Mouse (Mus musculus) adrenal gland (tissue): ENCODE data around the gene Cbx5.
"Not testable (repeated sequence)": the region's sequence is repeated elsewhere in the genome, so short reads cannot be mapped to it uniquely, and the experiment has no call there.

Experiments used
- intact Hi-C: fragments of 180-260 bp; cut with DNase I; formaldehyde crosslinking; loops from one replicate; pipeline ENCODE4 v1.15.1; 2025
- long read RNA-seq, 2 experiments: library from polyadenylated mRNA; unstranded; transcript quantifications; one replicate each; pipeline ENCODE4 v2.0.0; 2020; ENCODE audit warnings: borderline replicate concordance in 1 of 2; ENCODE audit not compliant: insufficient replicate concordance in 1 of 2

Gene Cbx5
- long read RNA-seq, experiment 1, full-length matches to known transcripts: 10 of 26 reads
- long read RNA-seq, experiment 1, partial matches to known transcripts: 0 of 26 reads
- long read RNA-seq, experiment 1, other reads (novel, unspliced or antisense): 16 of 26 reads
- long read RNA-seq, experiment 2, full-length matches to known transcripts: 14 of 33 reads
- long read RNA-seq, experiment 2, partial matches to known transcripts: 7 of 33 reads
- long read RNA-seq, experiment 2, other reads (novel, unspliced or antisense): 12 of 33 reads

DNA sequence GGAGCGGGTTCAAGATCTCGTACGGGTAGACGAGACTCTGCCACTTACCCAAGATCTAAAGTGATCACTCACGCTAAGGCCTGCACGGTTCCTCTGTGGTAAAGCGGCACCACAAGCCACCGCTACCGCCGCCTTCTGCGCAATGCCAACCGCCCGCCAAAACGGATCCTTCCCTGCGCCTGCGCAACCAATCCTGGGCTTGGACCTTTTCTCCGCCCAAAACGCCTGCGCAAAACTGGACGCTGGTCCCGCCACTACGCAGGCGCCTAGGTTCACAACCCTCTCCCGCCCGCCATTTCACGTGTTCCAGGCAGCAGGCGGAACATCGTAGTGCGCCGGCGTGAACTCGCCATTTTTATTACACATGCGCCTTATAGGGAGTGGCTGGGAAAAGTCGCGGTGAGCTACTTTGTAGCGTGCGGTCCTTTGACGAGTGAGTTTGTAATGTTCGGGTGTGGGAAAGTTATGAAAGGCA is at the start of gene Cbx5:
Cbx5 (minus strand) TSS at position 132 of the 475 bp plus-strand sequence.
- intact Hi-C loops: no loop called here

DNA sequence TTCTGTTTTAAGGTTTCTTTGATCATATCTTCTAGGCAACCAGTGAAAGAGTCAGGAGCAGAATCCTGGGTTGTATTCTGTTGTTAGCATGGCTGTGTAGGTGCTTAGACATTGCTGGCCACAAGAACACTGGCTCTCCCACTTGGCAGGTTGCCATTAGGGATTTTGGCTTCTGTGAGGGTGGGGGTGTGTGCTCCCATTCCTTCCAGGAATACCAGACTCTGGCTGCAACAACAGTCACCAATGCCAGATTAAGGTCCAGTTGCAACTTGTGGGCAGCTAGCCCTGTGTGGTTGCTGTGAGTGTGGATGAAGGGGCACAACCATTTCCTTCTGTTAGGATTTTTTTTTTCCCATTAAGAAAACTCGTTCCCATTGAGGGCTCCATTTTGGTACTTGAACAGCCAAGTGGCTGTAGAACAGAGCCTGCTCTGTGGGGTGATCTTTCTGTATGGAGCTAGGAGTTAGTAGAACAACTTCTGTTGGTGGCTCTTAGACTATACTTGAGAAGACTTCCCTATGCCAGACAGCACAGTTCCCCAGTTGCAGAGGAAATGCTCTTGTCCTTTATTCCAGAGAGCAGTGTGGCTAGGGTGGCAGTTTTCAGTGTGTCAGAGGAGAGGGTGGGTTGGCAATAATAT is 46.3 kb upstream of the Cbx5 start:
- intact Hi-C loops: loop anchor here (2.0 kb wide), 1 partner anchor 21 kb away; no protein-coding TSS in a partner anchor

DNA sequence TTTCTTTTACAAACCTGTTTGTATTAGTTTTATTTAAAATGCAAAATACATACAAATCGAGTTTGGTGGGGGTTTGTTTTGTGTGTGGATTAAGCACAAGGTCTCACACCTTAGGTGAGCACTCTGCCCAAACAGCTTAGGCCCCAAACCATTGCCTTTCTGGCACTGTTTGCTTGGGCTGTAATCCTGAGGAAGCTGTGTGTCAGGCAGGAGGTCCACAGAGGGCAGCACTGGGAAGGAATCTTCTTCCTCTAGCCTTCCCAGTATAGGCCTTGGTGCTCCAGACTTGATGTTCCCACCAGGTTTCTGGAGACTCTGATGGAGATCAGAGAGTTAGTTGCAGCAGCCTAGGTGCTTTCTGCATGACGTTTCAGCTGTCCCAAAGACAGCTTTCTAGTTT is 45.0 kb upstream of the Cbx5 start:
- intact Hi-C loops: loop anchor here (2.0 kb wide), 1 partner anchor 22 kb away; no protein-coding TSS in a partner anchor

DNA sequence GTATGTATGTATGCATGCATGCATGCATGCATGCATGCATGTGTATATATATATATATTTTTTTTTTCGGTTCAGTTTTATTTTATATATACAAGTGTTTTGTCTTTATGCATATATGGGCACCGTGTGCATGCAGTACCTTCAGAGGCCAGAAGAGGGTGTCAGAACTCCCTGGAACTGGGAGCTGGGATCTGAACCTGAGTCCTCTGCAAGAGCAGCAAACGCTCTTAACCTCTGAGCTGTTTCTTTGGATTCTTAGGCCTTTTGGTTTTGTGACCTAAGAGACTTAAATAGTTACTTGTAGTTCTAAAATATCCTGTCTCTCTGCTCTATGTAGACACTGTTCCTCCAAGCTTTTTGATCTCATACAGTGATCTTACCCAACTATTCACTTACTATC is 44.5 kb upstream of the Cbx5 start:
- intact Hi-C loops: loop anchor here (2.0 kb wide), 1 partner anchor 23 kb away; no protein-coding TSS in a partner anchor

DNA sequence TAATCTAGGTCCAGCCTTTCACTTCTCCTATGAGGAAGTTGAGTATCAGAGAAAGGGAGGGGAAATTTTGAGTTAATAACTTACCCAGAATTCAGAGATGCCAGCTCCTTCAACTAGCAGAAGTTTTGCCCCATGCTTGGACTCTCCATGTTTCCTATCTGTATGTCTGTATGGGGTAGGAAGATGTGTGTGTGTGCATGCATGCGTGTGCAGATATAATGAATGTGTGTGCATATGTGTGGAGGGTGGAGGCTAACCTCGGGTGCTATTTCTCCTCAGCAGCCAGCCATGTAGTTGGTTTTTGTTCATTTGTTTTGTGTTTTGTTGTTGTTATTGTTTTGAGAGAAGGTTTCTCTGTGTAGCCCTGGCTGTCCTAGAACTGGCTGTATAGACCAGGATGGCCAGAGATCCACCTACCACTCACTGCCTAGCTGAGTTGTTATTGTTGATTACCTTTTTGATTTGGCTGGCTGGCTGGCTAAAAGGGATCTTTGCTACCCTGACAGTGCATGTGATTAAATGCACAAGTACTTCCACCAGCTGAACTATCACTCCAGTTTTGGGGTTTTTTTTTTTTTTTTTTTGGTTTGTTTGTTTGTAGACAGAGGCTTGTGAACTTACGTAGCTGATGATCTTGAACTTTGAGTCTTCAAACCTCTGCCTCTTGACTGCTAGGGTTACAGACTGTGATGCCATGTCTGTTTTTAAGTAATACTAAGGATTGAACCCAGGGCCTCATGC is 42.0 kb upstream of the Cbx5 start:
- intact Hi-C loops: no loop called here

DNA sequence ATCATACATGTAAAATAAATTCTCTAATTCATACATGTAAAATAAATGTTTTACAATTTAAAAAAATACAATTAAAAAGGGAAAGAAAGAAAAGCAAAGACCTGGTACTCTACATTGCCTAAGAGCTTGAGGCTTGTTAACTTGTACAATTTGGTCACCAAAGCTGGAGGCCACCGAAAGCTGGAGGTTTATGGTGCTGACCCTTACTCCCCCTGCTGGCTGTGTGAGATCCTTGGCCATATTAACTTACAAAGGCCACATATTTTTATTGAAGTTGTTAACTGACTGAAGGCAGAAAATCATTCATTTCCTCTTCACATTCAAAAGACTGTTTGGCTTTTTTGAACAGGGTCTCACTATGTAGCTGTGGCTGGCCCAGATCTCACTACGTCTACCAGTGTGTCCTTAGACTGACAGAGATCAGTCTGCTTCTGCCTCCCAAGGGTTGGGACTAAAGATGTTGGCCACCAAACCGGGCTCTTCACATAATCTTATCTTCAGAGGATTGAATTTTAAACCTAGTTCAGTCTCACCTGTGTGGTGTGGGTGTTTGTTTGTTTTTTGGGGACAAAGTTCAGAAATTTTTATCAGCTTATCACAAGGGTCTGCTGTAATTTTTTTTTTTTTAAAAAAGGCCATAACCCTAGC is 41.3 kb upstream of the Cbx5 start:
- intact Hi-C loops: no loop called here

DNA sequence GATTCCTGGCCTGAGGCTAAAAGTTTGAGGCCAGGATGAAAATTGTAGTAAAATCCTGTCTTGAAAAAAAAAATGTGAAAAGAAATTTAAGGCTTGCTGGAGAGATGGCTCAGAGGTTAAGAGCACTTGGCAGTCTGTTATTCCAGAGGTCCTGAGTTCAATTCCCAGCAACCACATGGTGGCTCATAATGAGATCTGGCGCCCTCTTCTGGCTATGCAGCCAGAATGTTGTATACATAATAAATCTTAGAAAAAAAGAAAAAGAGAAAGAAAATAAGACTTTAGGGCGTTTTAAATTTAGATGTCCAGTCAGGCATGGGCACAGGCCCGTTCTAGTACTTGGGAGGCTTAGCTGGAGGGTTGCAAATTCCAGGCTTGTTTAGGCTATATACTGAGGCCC is 40.1 kb upstream of the Cbx5 start:
- intact Hi-C loops: no loop called here

DNA sequence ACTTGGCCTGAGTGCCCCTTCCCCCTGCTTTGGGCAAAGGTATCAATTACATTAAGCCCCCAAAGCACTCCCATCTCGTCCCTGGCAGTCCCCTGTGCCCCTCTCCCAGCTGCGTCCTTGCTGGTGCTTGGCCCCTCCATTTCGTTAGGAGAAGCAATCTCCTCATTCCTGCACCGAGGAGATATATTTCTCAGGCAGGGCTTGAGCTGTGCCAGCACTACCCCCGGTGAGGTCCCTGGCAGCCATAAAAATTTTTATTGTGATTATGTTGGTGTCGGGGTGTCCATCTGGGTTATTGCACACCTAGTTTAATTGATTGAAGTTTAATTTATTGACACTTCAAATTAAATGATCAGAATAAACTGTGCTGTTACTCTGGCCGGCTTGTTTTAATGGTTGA is 38.3 kb upstream of the Cbx5 start:
- intact Hi-C loops: no loop called here

DNA sequence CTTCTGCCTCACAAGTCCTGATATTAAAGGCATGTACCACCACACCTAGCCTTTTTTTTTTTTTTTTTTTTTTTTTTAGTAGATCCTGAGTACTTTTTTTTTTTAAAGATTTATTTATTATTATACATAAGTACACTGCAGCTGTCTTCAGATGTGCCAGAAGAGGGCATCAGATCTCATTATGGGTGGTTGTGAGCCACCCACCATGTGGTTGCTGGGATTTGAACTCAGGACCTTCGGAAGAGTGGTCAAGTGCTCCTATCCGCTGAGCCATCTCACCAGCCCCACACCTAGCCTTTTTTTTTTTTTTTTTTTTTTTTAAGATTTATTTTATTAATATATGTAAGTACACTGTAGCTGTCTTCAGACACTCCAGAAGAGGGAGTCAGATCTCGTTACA is 36.3 kb upstream of the Cbx5 start:
- intact Hi-C loops: not testable (repeated sequence)

DNA sequence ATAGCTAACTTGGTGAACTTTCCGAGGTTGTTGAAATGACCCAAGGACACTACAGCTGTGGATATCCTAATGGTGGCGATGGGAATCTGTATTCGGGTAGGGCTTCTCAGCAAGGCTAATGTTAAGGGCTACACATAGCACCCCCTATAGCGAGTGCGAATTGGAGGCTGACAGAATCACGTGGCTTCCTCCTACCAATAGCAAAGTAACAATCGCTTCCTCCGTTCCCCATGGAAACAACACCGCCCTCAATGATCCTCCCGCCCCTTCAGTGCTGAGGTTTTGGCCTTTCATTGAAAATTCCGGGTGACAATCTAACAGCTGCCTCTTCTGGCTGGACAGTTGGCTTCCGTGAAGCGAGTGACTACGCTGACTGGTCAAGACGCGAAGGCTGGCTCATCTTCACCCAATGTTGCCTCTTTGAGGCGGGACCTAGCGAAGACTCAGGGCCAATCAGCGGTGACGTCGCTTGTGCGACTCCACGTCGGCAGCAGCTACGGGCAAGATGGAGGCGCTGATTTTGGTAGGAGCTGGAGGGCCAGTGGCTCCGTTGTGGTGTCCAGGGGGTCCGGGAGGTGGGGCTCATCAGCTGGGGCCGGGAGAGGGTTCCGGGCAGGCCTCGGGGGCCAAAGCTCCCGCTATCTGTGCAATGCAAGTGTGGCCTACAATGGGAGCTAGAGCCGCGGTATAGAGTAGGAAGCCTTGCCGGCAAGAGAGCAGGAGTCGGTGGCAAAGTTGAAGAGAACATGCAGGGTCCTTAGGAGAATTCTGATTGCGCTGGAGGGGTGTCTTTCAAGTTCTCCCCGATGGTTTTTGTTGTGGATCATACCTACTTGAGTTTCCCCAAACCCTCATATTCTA is 33.0 kb upstream of the Cbx5 start, which contains the start of gene Copz1:
Copz1 (plus strand) TSS at position 296 of the 861 bp plus-strand sequence.
- intact Hi-C loops: no loop called here

DNA sequence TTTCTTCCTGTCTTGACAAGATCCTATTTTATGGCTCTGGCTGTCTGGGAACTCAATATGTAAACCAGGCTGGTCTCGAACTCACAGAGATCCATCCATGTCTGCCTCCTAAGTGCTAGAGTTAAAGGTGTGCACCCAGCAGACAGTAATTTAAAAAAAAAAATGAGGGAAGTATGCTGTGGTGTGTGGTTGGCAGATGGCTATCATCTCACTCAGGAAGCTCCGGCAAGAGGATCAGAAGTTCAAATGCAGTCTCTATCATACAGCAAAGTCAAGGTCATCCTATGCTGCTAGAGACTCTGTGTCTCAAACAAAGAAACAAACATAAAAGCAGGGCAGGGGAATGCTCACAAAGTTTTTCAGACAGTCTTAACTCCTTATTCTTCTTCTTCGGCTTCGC is 29.3 kb upstream of the Cbx5 start:
- intact Hi-C loops: no loop called here

DNA sequence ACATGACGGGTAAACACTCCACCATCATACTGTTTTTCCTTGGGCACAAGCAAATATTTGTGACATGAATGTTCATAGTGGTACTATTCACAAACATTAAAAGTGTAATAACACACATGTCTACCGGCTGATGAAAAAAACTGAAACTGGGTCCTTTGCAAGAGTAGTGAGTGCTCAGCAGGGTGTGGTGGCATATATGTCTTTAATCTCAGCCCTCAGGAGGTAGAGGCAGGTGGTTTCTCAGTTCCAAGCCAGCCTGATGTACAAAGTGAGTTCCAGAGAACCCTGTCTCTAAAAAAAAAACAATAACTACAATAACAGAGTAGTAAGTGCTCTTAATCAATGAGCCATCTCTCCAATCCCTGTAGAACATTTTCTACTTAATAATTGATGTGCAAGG is 25.2 kb upstream of the Cbx5 start:
- intact Hi-C loops: no loop called here

DNA sequence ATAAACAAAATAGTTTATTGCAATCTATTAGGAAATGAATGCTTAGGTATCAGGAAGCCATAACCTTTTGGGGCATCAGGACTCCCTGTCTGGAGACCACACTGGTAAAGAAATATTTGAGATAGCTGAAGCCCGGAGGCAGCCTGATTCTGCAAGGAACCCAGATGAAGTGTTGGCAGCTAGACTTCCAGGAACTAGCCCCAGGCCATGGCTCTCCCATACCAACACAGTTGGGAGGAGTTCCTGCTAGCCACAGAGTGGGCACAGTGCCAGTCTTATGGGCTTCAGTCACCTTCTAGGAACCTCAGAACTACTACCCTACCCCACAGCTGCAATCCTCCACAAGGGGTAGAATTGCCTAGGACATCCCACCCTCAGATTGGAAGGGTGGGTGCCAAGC is 20.4 kb upstream of the Cbx5 start:
- intact Hi-C loops: no loop called here

DNA sequence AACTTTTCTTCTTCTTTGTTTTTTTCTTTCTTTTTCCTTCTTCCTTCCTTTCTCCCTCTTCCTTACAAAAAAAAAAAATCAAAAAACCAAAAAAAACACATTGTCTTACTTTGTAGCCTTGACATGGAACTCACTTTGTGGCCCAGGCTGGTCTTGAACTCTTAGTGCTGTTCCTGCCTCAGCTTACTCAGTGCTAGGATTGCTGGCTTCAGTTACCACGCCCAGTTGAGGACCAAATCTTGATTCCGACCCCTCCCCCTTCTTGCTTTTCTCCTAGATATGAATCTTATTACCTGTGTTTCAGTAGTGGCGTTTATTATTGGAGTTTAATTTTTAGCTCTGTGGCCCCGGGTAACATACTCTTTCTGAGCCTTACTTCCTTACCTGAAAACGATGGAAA is 19.5 kb upstream of the Cbx5 start:
- intact Hi-C loops: no loop called here

DNA sequence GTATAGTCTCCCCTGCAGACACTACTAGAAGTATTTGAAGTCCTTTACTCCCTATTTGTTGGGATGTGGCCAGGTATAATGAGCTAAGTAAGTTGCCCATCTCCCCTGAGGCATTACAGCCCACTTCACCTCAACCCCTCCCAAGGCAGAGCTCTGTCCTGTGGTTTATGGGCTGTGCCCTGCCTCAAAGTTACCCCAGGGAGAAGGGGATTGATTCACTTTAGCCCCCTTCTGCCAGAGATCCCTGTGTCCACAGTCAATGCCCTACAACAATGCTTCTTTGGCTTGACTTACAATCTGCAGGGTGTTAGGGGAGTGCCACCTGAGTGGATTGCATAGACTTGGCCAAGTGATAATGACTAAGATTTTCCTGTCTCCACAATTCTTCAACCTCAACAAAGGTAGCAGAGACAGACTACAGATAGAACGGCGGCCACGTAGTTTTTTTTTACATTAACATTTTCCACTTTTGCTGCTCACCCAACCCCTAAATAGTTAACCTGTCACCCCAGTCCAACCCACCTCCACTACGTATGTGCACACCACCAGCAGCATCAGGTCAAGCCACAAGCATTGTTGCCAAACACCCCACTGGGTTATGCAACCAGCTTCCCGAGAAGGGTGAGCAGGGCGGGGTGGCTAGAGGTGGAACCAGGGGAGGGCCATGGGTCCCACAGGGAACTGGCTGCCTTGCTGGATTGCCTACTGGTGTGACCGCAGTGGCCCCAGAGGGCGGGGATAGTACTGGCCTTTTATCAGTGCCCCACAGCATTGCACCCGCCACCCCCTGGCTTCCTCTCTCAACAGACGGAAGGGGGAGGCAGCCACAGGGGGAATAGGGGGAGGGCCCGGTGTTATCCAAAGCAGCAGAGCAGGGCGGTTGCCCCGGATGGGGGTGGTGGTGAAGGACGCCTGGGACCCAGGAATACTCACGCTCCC is 18.4 kb upstream of the Cbx5 start, which contains the start of gene Nfe2:
Nfe2 (minus strand) TSS at position 614 of the 939 bp plus-strand sequence.
- intact Hi-C loops: no loop called here

DNA sequence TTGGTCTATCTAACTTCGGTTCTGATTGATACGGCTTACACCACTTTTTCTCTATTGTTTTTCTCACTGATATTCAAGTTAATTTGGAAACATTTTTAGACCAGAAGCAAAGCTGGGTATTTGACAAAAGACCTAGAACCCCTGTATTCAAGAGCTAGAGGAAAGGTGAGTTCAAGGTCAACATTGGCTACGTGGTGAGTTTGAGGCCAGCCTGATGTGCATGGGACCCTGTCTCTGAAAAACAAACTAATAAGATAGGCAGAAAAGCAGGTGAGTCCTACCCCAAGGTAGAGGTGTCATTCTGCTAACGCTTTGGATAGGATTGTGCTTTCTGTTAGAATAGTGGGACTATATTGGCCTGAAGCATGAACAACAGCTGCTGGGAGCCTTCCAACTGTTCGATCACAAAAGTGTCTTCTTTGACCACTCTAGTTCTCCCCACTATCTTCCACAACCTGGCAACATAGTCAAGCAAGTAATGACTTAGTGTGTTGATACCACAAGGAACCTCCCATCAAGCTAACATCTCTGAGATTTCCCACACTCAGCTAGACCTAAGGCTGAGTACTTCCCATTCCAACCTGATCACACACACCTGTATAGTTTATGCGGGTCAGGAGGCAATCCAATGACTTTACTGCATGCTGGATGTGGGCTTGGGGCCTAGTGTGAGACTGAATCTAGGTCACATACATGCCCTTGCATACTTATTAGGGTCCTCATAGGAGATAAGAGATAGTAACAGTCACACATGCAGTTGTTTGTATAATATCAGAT is 16.8 kb upstream of the Cbx5 start:
- intact Hi-C loops: no loop called here

DNA sequence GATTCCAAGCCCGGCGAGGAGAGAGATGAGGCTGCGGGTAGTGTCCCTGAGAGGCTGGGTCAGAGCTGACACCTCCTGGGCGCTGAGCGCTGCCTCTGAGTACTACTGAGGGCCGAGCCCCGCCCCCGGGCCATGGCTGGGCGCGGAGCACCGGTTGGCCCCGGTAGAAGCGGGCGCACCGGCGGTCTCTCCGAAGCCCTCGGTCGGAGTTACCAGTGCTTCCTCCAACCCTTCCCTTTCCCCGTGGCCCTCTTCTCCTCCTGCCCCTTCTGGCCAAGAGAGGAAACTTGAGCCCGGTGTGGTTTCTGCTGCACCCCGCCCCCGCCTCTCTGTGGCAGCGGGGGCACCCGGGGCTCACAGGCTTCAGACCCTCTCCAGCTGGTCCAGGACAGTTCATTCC is 15.6 kb upstream of the Cbx5 start:
- intact Hi-C loops: no loop called here

DNA sequence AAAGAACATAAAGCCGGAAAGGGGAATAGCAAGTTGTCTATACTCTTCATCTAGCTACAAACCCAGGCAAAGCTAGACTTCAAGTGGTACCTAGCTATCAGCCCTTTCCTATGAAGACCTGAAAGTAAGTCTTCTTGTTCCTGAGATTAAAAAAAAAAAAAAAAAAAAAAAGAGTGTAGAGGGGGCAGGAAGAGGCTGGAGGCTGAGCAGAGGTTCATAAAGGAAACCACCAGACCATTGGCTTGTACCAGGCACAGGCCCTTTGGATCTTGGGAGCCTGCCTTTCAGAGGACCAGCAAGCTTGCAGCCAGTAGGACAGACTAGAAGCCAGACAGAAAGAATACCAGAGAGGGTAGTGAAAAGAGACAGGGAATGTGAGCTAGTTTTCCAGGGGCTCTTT is 13.7 kb upstream of the Cbx5 start:
- intact Hi-C loops: no loop called here

DNA sequence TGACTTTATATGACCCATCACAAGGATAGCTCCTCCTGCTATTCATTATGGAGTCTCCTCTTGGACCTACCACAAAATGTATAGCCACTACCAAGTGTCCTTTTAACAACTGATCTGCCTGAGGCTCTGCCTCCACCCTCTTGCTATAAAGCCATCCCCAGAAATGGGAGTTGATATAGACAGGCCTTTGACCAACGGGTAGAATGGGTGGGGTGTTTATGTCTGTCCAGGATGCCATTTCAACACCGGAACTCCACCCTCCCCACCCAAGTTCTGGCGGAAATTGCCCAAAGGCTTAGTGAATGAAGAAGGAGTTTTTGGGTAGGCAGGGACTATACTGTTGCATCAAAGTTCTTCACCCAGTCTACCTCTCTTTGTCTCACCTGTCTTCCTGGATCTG is 13.0 kb upstream of the Cbx5 start:
- intact Hi-C loops: no loop called here
